Mouse (Mus musculus): ENCODE data around the gene Dock11. TPM values are rescaled to one million over a fixed set of nuclear protein-coding genes. Genes with fewer than 3 reads are reported as not detected.

Gene Dock11
- polyA plus RNA-seq (2014; fragmentation: Nextera tagmentation; extraction: Ambion mirVana): 8.9 and 9.7 TPM in 2 replicates

DNA sequence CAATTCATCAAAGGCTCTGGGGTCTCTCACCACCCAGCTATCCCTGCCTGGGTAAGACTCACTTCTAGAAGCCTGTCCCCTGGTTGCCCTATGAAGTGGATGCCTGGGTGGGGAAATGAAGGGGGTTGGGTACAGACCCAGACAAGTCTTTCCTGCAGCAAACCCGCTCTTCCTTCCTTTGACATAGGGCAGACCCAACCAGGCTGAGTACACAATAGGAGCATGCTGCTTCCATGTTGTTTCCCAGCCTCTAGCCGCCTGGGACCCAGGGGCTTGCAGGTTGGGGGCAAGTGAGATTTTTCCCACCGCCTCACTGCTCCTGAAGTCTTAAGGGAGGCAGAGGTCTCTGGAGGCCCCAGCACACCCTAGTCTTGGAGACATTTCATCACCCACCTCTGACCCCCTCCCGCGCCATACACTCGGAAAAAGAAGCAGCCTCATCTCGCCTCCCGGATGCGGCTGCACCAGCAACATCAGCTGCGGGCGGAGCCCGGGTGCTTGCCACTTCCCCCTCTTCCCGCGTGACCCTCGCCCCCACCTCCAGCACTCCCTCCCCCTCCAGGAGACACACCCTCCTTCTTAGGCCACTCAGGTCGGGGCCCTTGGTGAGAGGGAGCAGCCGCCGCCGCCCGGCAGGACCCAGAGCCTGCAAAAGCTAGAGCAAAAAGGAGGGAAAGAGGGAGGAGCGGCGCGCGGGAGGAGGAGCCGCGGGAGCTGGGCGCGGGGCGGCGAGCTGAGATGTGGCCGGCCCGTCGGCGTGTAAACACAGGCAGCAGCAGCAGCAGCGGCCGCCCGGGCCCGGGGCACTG is at the start of gene Dock11:
Dock11 (plus strand) TSS at position 746 of the 809 bp plus-strand sequence.
- ATAC-seq (ENCODE audit: insufficient number of reproducible peaks, insufficient read depth, low FRiP score, low read depth): peak; percentile 72
- H3K4me3 ChIP-seq (ENCODE audit: control insufficient read depth in 1 of 2, insufficient read depth in 1 of 2, low read depth in 1 of 2, low read length in 2 of 2): peak within 1 kb of the TSS; percentile 57 to 87
- no peaks in the 10 kb centered on the region for H3K9me3 ChIP-seq (ENCODE audit: control insufficient read depth, low read length)
- H3K4me1 ChIP-seq (ENCODE audit: control insufficient read depth in 2 of 2, insufficient read depth in 2 of 2, low read length in 2 of 2): no peaks in the 10 kb centered on the region
- H3K36me3 ChIP-seq (ENCODE audit: control insufficient read depth, insufficient read depth, low read length): no peaks in the 10 kb centered on the region
- 20% methylated on average over 21 of the region's 38 CpGs for WGBS
- no peaks in the 10 kb centered on the region for H3K27me3 ChIP-seq (ENCODE audit: control insufficient read depth, insufficient read depth, low read length)
- H3K9ac ChIP-seq (ENCODE audit: low read length): peak within 1 kb of the TSS; percentile 73
- peak within 1 kb of the TSS in 1 of 2 experiments; percentile 44; a peak in 2 of 4 replicates for H3K27ac ChIP-seq (replicated peaks in 1 of 2; ENCODE audit: control insufficient read depth in 1 of 2, insufficient read depth in 1 of 2, low read depth in 2 of 2, low read length in 2 of 2)
- peak within 1 kb of the TSS; percentile 73 for H3K4me2 ChIP-seq (ENCODE audit: low read length)

DNA sequence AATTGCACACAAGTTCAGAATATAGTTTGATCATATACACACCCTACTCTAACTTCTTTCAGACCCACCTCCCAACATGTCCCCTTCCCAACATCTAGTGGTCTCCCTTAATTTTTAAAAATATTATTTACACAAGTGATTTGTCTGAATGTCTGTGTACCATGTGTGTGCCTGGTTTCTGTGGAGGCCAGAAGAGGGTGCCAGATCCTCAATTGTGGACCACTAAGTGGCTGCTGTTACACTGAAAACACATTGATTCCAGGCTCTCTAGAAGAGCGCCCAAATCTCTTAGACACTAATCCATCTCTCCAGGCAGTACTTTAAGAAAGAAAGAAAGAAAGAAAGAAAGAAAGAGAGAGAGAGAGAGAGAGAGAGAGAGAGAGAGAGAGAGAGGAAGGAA is 8.9 kb upstream of the Dock11 start:
- no peaks in the 10 kb centered on the region for H3K9me3 ChIP-seq (ENCODE audit: control insufficient read depth, low read length)
- H3K4me2 ChIP-seq (ENCODE audit: low read length): no peak overlapping the region
- ATAC-seq (ENCODE audit: insufficient number of reproducible peaks, insufficient read depth, low FRiP score, low read depth): no peak
- H3K4me3 ChIP-seq (ENCODE audit: control insufficient read depth in 1 of 2, insufficient read depth in 1 of 2, low read depth in 1 of 2, low read length in 2 of 2): no peak overlapping the region
- H3K4me1 ChIP-seq (ENCODE audit: control insufficient read depth in 2 of 2, insufficient read depth in 2 of 2, low read length in 2 of 2): no peaks in the 10 kb centered on the region
- H3K36me3 ChIP-seq (ENCODE audit: control insufficient read depth, insufficient read depth, low read length): no peaks in the 10 kb centered on the region
- no peaks in the 10 kb centered on the region for H3K27me3 ChIP-seq (ENCODE audit: control insufficient read depth, insufficient read depth, low read length)
- WGBS: 46% methylated on average over 1 of the region's 1 CpGs
- H3K9ac ChIP-seq (ENCODE audit: low read length): no peak overlapping the region
- no peak overlapping the region for H3K27ac ChIP-seq (replicated peaks in 1 of 2; ENCODE audit: control insufficient read depth in 1 of 2, insufficient read depth in 1 of 2, low read depth in 2 of 2, low read length in 2 of 2)

DNA sequence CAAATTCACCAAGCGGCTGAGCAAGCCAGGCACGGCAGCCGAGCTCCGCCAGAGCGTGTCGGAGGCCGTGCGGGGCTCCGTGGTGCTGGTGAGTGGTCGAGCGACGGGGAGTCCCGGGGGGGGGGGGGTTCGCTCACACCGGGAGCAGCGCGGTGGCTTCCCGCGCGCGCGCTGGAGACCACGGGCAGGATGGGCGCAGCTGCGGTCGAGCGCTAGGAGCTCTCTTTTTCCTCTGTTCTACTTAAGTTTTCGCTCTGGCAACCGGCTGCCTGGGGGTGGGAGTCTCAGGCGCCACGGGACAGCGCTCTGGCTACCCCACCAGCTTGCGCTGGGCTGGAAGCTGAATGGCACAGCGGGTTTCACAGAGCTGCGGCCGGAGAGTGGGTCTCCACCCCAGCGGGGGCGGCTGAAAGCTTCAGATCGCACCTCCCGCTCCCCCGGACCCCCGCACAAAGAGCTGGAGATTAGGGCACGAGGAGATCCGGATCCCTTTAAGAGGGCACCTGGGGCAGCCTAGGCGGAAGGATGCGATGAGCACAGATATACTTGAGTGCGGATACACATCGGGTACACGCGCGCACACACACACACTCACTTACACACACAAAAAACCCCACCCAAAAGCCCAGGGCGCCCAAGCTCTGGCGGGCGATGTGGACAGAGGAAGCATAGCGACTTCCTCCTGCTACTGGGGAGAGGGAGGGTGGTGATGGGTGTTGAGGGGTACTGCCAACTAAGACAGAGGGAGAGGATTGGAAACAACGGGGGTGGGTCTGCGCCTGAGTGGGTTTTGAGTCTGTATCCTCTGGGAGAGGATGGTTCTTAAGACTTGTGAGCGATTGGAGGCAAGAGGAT is 540 bp downstream of the Dock11 start:
- ATAC-seq (ENCODE audit: insufficient number of reproducible peaks, insufficient read depth, low FRiP score, low read depth): 0 out of 2 replicates have a peak, but pooled peaks have one; percentile 26
- no peaks in the 10 kb centered on the region for H3K9me3 ChIP-seq (ENCODE audit: control insufficient read depth, low read length)
- no peaks in the 10 kb centered on the region for H3K36me3 ChIP-seq (ENCODE audit: control insufficient read depth, insufficient read depth, low read length)
- H3K27ac ChIP-seq (replicated peaks in 1 of 2; ENCODE audit: control insufficient read depth in 1 of 2, insufficient read depth in 1 of 2, low read depth in 2 of 2, low read length in 2 of 2): peak overlapping the region in 1 of 2 experiments; percentile 44; a peak in 1 of 4 replicates
- H3K4me3 ChIP-seq (ENCODE audit: control insufficient read depth in 1 of 2, insufficient read depth in 1 of 2, low read depth in 1 of 2, low read length in 2 of 2): peak overlapping the region; percentile 57 to 87
- 12% methylated on average over 42 of the region's 58 CpGs for WGBS
- H3K9ac ChIP-seq (ENCODE audit: low read length): peak overlapping the region; percentile 73
- H3K27me3 ChIP-seq (ENCODE audit: control insufficient read depth, insufficient read depth, low read length): no peaks in the 10 kb centered on the region
- peak overlapping the region; percentile 73 for H3K4me2 ChIP-seq (ENCODE audit: low read length)
- H3K4me1 ChIP-seq (ENCODE audit: control insufficient read depth in 2 of 2, insufficient read depth in 2 of 2, low read length in 2 of 2): no peaks in the 10 kb centered on the region; a peak in 1 of 4 replicates

DNA sequence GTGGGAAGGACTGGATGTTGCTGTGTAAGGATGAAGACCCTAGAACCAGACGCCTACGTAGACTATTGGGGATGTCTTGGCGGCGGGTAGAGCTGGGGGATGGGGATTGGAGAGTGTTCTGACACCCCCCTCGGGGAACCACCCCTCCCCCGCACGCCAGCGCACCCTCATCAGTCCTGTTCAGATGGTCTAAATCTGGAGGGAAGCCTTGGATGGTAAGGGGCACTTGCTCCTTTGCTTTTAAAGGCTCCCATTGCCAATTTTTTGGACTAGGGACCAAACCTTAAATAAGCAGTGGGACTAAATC is 1.1 kb downstream of the Dock11 start:
- Histone ChIP-seq H3K9ac (ENCODE audit: low read length) (peak overlapping the region; percentile 73), H3K4me2 (ENCODE audit: low read length) (peak overlapping the region; percentile 73), H3K4me3 (ENCODE audit: control insufficient read depth in 1 of 2, insufficient read depth in 1 of 2, low read depth in 1 of 2, low read length in 2 of 2) (peak overlapping the region; percentile 57 to 87), H3K4me1 (ENCODE audit: control insufficient read depth in 2 of 2, insufficient read depth in 2 of 2, low read length in 2 of 2) (no peaks in the 10 kb centered on the region; a peak in 1 of 4 replicates), H3K36me3 (ENCODE audit: control insufficient read depth, insufficient read depth, low read length) (no peaks in the 10 kb centered on the region), H3K9me3 (ENCODE audit: control insufficient read depth, low read length) (no peaks in the 10 kb centered on the region), H3K27me3 (ENCODE audit: control insufficient read depth, insufficient read depth, low read length) (no peaks in the 10 kb centered on the region), H3K27ac (replicated peaks in 1 of 2; ENCODE audit: control insufficient read depth in 1 of 2, insufficient read depth in 1 of 2, low read depth in 2 of 2, low read length in 2 of 2) (no peak overlapping the region)
- WGBS: 15% methylated on average over 8 of the region's 8 CpGs
- no peak for ATAC-seq (ENCODE audit: insufficient number of reproducible peaks, insufficient read depth, low FRiP score, low read depth)

DNA sequence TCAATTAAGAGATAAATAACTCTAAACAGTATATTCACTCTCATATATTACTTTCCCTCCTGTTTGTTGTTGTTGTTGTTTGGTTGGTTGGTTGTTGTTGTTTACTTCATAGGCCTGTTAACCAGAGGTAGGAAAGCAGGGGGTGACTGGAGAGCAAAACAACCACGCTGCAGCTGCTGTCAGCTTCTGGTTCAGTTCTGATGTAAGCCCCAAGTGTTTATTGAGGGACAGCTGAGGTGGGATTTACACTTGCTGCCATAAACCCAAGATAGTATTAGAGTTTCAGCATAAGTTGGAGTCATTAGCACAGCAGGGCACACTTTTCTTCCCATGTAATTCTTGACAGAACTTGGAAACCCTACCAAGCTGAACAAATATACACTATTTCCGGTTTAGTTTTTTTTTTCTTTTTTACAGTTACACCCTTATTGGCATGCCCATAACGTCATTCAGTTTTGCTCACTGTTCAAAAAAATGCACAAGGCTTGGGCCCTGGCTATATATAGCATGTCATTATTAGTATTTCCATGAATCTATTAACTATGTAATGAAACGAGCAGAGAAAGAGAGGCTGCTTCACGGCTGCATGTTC is 3.0 kb downstream of the Dock11 start:
- no peaks in the 10 kb centered on the region; a peak in 1 of 4 replicates for H3K4me1 ChIP-seq (ENCODE audit: control insufficient read depth in 2 of 2, insufficient read depth in 2 of 2, low read length in 2 of 2)
- no peak overlapping the region for H3K4me3 ChIP-seq (ENCODE audit: control insufficient read depth in 1 of 2, insufficient read depth in 1 of 2, low read depth in 1 of 2, low read length in 2 of 2)
- H3K27me3 ChIP-seq (ENCODE audit: control insufficient read depth, insufficient read depth, low read length): no peaks in the 10 kb centered on the region
- no peaks in the 10 kb centered on the region for H3K9me3 ChIP-seq (ENCODE audit: control insufficient read depth, low read length)
- H3K9ac ChIP-seq (ENCODE audit: low read length): no peak overlapping the region
- no peak overlapping the region for H3K27ac ChIP-seq (replicated peaks in 1 of 2; ENCODE audit: control insufficient read depth in 1 of 2, insufficient read depth in 1 of 2, low read depth in 2 of 2, low read length in 2 of 2)
- no peak for ATAC-seq (ENCODE audit: insufficient number of reproducible peaks, insufficient read depth, low FRiP score, low read depth)
- H3K4me2 ChIP-seq (ENCODE audit: low read length): no peak overlapping the region
- WGBS: 58% methylated on average over 5 of the region's 5 CpGs
- H3K36me3 ChIP-seq (ENCODE audit: control insufficient read depth, insufficient read depth, low read length): no peaks in the 10 kb centered on the region

DNA sequence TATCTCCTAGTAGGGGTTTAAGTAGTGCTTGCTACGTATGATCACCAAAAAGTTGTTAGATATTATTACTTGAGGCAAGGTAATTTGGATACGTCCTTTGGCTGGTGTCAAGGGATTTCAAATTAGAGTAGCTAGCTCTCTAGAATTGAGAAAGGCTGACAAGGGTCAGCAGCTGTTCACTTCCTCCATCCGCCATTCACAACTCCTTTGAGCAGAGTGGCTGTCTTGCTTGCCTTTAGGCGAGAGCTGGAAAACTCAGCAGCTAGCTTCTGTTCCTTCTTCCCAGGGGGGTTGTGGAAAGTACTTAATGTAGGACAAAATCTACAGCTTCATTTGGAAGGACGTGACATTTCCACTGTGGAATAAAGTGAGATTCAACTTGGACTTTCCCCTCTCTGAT is 3.7 kb downstream of the Dock11 start:
- H3K9me3 ChIP-seq (ENCODE audit: control insufficient read depth, low read length): no peaks in the 10 kb centered on the region
- no peak for ATAC-seq (ENCODE audit: insufficient number of reproducible peaks, insufficient read depth, low FRiP score, low read depth)
- H3K4me3 ChIP-seq (ENCODE audit: control insufficient read depth in 1 of 2, insufficient read depth in 1 of 2, low read depth in 1 of 2, low read length in 2 of 2): no peak overlapping the region
- WGBS: 63% methylated on average over 5 of the region's 5 CpGs
- no peak overlapping the region for H3K9ac ChIP-seq (ENCODE audit: low read length)
- H3K27me3 ChIP-seq (ENCODE audit: control insufficient read depth, insufficient read depth, low read length): no peaks in the 10 kb centered on the region
- no peak overlapping the region for H3K4me2 ChIP-seq (ENCODE audit: low read length)
- H3K36me3 ChIP-seq (ENCODE audit: control insufficient read depth, insufficient read depth, low read length): no peaks in the 10 kb centered on the region
- H3K27ac ChIP-seq (replicated peaks in 1 of 2; ENCODE audit: control insufficient read depth in 1 of 2, insufficient read depth in 1 of 2, low read depth in 2 of 2, low read length in 2 of 2): no peak overlapping the region
- H3K4me1 ChIP-seq (ENCODE audit: control insufficient read depth in 2 of 2, insufficient read depth in 2 of 2, low read length in 2 of 2): no peaks in the 10 kb centered on the region; a peak in 1 of 4 replicates

DNA sequence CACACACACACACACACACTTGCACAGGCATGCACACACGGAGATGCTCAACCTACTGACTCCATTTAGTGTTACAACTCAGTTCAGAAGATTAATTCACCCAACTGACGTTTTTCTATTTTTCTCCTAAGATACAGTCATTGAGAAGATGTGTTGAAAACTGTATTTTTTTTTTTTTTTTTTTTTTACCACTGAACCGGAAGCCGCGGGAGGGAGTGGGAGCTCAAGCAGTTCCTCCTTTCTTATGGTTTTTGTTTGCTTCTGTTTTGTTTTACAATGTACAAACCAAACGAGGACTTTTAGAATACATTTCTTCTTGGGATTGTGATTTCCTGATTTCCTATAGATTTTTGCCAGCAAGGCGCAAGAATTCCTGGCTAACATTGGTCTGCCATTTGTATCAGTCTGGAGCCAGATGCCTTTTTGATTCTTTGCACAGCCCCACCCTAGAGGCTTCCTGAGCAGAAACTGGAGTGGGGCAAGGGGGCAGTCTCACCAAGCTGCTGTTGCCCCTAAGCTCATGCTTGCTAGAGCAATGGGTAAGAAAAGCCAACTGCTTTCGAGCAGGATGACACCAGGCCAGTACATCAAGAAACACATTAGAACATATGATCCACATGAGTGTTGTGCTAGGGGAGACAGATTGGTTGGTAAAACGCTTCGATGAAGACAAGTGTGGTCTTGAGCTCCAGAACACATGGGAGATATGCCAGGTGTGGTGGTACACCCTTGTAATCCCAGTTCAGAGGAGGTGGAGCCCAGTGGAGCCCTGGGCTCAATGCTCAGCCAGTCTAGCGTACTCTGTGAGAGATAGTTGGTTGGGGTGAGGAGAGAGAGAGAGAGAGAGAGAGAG is 9.2 kb downstream of the Dock11 start:
- H3K27ac ChIP-seq (replicated peaks in 1 of 2; ENCODE audit: control insufficient read depth in 1 of 2, insufficient read depth in 1 of 2, low read depth in 2 of 2, low read length in 2 of 2): no peak overlapping the region

More for the DNA sequence above, 9.2 kb downstream of the Dock11 start:
- Histone ChIP-seq H3K27me3 (ENCODE audit: control insufficient read depth, insufficient read depth, low read length) (no peaks in the 10 kb centered on the region), H3K4me3 (ENCODE audit: control insufficient read depth in 1 of 2, insufficient read depth in 1 of 2, low read depth in 1 of 2, low read length in 2 of 2) (no peak overlapping the region), H3K9ac (ENCODE audit: low read length) (no peak overlapping the region), H3K4me1 (ENCODE audit: control insufficient read depth in 2 of 2, insufficient read depth in 2 of 2, low read length in 2 of 2) (no peaks in the 10 kb centered on the region; a peak in 1 of 4 replicates), H3K4me2 (ENCODE audit: low read length) (no peak overlapping the region), H3K36me3 (ENCODE audit: control insufficient read depth, insufficient read depth, low read length) (no peaks in the 10 kb centered on the region), H3K9me3 (ENCODE audit: control insufficient read depth, low read length) (no peaks in the 10 kb centered on the region)
- WGBS: 74% methylated on average over 11 of the region's 11 CpGs
- no peak for ATAC-seq (ENCODE audit: insufficient number of reproducible peaks, insufficient read depth, low FRiP score, low read depth)
